Mouse (Mus musculus) fat pad, adult 2 months (tissue): Measurements from ENCODE around the gene Gmppb.

Experiments
- DNase-seq: peaks from one replicate; pipeline ENCODE4 v3.0.0-alpha.2; 2011; ENCODE audit warnings: low read depth, low spot score; ENCODE audit errors: extremely low read depth

Gene Gmppb

DNA sequence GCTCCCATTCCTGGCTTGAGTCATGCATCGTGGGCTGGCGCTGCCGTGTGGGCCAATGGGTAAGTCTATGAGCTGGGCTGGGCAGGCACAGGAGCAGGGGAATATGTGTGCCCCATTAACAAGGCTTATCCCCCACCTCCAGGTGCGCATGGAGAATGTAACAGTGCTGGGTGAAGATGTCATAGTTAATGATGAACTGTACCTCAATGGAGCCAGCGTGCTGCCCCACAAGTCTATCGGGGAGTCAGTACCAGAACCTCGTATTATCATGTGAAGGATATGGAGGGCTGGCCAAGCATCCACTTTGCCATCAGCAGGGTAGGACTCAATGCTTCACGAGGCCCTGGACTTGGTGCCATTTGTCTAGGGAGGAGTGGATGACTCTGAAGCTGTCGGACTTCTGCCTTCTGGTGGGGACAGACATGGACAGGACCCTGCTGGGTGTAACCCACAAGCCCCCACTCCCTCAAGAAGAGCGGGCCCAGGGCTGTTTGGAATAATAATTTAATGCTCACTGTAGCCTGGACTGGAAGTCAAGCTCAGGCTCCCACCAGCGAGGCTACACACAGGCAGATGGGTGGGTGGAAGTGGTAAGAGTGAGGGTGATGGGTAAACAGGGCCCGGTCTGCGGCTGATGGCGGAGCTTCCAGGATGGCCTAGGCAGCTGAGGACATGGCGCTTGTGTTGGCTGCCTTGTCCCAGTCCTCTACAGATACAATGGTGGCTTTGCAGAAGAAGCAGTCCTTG is 2.3 kb downstream of the Gmppb start:
- no peak for DNase-seq

- DNase-seq, result no peak
These were observed 2.8 kb downstream of the Gmppb start for GRCm38 (mm10) chr9:108051931-108052220.

GRCm38 (mm10) chr9:108052411-108052810 is 3.4 kb downstream of the Gmppb start:
- DNase-seq, result no peak

DNA sequence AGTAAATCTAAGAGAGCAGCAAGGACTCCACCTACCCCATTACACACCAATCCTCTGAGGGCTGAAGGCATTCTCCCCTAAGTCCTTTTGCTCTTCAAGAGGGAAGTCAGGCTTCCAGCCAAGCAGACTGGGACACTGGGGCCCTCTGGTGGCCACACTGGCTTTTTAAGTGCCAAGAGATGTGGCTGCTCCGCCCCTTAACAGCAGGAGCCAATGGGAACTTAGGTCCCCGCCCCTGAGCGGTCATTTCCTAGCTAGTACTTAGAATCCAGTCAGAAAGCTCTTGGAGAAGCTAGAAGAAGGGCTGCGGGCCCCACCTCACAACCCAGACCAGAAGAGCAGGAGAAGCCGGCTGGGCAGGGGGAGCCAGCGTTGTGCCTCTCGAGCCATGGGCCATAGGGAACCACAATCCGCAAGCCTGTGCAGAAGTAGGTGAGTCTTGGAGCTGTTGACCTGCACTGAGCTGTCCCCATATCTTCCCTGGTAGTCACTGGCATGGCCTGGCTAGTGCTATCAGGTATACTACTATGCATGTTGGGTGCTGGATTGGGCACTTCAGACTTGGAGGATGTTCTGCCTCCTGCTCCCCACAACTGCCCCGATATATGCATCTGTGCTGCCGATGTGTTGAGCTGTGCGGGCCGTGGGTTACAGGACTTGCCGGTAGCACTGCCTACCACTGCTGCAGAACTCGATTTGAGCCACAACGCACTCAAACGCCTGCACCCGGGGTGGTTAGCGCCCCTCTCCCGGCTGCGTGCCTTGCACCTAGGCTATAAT is 4.0 kb downstream of the Gmppb start, which contains the start of gene Amigo3:
Gene Amigo3 (plus strand): TSS at position 275 of the 780 bp plus-strand sequence.
- peak; percentile 59 for DNase-seq

- no peak for DNase-seq
These were observed 4.7 kb downstream of the Gmppb start for GRCm38 (mm10) chr9:108053665-108054225.

GRCm38 (mm10) chr9:108054331-108055040 is 5.4 kb downstream of the Gmppb start:
- no peak for DNase-seq

GRCm38 (mm10) chr9:108055061-108055460 is 6.0 kb downstream of the Gmppb start:
- DNase-seq, result no peak

- DNase-seq, result no peak
These were observed 6.7 kb downstream of the Gmppb start for GRCm38 (mm10) chr9:108055661-108056237.

- no peak for DNase-seq
These were observed 7.6 kb downstream of the Gmppb start for GRCm38 (mm10) chr9:108056361-108057261.

DNA sequence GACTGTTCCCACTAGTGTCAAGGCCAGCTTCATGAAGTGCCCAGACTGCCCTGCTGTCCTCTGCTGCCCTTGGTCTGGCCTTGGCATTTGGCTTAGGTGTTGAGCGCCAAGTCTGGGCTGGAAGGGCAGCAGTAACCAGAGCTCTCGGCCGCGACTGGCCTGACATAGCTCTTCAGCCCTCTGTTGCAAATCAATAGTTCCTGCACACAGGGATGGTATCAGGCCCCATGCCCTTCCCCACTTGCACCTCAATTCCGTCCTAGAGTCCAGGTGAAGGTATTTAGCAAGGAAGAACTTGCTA is 8.2 kb downstream of the Gmppb start:
- DNase-seq, result no peak

DNA sequence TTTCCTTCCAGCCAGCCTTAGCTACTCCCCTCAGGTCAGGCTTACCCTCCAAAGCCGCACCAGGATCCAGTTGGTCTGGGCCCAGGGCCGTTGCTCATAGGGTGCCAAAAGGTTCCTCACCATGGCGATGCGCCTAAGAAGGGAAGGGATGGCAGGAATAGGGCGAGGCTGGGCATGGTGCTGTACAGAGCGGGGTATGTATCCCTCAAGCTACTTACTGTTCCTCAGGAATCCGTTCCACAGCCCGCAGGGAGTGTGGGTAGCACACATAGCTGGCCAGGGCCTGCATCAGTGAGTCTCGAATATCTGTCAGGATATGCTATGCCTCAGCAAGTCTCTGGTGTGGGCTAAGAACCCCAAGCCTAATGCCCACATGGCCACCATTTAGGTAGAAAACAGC is 9.2 kb downstream of the Gmppb start:
- DNase-seq, result no peak

GRCm38 (mm10) chr9:108062142-108062541 is 13.1 kb downstream of the Gmppb start:
- DNase-seq, result no peak

DNA sequence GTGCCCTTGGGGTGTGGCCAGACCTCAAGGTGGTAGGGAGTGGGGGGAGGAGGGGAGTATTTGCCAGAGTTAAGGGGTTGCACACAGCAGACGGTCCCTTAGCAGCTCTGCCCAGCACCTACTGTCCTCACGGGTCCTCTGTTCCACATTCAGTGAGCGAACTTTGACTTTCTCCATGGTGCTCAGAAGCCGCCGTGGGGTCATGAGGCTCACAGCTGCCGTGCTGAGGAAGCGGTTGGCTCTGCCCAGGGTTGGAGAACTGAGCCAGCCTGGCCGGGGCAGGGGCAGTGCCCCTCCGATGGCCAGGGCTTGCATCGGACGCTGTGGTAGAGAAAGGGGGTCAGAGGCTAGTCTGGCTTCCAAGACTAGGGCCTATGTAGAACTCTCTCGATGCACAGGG is 14.3 kb downstream of the Gmppb start:
- no peak for DNase-seq

DNA sequence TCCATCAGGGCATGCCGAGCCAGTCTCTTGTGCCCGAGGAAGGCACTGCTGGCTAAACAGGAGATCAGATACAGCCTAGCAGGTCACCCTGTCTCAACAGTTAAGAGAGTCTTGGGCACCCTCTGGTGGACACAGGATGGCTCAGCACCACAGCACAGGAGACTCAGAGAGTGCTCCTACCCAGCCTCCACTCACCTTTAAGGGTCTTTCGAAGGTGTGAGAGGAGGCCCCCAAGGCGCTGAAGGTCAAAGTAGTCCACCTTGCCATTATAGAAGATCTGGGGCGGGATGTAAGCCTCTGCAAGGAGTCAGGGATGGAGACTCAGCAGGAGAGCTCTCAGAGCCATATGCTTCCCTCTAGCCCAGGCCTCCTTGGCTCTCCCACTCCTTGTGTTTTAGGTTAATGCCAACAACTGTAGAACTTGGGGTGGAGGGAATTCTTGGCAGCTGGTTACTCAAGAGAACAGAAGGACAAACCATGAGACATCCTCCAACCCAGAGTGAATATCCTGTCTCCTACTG is 16.5 kb downstream of the Gmppb start:
- no peak for DNase-seq

GRCm38 (mm10) chr9:108067199-108067598 is 18.2 kb downstream of the Gmppb start:
- DNase-seq, result no peak

DNA sequence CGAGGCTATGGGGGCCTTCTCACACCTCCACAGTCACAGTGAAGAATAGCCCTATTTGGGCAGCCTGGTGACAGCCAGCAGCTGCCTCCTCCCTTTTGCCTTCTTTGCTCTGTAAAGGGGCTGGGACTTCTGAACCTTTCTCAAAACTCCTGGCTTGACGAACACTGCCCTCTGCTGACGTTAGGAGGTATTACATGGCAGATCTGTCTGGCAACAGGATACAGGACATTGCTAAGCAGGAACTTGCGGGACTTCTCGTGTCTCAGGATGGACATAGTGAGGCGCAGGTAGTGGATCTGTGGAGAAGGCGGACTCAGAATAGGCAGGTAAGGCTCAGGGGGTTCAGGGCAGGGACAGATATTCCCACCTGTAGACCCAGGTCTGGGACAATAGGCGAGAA is 18.9 kb downstream of the Gmppb start:
- DNase-seq, result no peak

DNA sequence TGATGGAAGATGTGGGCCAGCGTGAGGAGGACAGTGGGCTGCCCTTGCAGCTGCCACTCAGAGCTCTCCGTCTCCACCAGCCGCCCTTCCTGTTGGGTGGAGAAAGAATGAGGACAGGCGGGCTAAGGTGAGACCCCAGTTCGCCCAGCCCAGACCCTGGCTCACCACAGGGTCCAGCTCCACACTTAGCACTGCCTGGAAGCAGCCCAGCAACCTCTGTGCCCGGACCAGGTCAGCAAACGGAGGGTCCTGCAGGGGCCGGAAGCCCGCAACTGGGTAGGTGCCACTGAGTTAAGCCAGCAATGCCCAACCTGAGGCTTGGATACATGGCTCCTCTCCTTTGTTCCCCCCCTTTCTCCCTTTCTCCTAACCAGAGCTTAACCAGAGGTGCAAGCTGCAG is 20.0 kb downstream of the Gmppb start:
- no peak for DNase-seq

- no peak for DNase-seq
These were observed 20.5 kb downstream of the Gmppb start for GRCm38 (mm10) chr9:108069529-108069928.

DNA sequence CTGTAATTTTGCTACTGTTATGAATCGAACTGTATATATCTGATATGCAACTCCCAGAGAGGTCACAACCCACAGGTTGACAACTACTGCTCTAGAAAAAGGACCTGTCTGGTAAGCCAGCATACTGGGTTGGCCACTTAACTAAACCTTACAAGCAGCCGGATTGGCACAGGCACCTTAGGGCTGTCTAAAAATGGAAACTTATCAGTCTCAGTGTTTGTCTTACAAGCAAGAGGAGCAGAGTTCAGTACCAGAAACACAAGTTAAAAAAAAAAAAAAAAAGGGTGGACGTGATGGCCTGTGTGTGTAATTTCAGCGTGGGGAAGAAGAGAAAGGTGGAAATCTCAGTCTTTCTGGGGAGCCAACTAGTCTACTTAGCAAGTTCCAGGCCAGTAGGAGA is 22.8 kb downstream of the Gmppb start:
- DNase-seq, result no peak

DNA sequence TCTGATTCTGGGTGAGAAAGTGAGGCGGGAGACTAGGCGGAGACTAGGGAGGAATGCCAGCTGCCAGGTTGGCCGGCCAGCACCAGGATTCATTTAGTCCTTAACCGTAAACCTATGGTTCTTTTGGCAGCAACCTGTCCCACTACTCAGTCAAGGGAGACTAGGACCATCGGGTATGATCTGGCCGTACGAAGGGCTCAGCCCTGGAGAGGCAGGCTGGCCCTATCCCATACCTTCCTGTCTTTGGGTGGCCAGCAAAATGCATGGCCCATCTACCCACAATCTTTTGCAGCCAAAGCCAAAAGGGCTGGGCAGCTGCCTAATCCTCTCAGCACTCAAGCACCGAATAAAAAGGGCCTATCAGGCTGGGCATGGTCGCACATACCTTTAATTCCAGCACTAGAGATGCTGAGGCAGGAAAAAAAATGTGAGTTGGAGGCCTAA is 23.5 kb downstream of the Gmppb start:
- DNase-seq, result no peak
